ENCODE assay signal across 8 mouse cellular contexts in the genomic region with DNA sequence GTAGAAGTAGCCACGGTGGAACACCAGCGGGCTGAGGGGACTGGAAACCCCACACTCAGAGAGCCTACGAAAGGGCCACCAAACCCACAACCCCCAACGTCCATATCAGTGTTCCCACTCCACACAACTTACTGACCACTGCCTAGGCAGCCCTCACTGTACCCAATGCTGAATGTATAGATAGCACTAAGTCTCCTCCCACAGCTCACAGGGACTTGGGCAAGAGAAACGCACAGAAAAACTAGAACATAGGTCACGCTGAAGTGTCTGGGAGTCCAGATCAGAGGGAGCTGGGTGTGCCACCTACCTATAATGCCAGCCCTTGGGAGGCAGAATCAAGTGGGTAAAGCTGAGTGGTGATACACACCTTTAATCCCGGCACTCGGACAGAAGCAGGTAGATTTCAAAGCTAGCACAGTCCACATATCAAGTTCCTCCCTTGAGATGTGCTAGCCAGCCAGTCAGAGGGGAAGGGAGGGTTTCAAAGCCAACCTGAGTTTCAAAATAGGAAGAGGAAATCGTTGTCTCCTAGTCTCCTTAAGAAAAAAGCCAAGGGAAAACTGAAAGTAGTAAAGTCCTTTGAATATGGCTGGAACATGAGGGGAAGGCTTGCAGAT. TPM values are rescaled to one million over a fixed set of nuclear protein-coding genes. Genes with fewer than 3 reads are reported as not detected.
DNase-seq lines count a peak whose midpoint lies in the region; ATAC-seq and TF ChIP-seq lines count a peak whose summit lies in the region.

No protein-coding gene starts in this region.

- peak overlapping the region; percentile 91 for H3K4me3 ChIP-seq in G1E (ENCODE audit: low read depth, low read length)
- peak overlapping the region; percentile 77 for H3K4me3 ChIP-seq in hindbrain, embryonic 14.5 days (replicated peaks; ENCODE audit: low read length)

- H3K9ac ChIP-seq in hindbrain, embryonic 14.5 days: peak overlapping the region; percentile 77

- no peak for ATAC-seq in G1E (ENCODE audit: extremely low read depth, insufficient number of reproducible peaks, low FRiP score, poor library complexity, severe bottlenecking)
- ATAC-seq in hindbrain, embryonic 14.5 days (ENCODE audit: low FRiP score): no peak

- no peak overlapping the region for H3K27ac ChIP-seq in hindbrain, embryonic 14.5 days

- peaks cover 50% of the 10 kb centered on the region for H3K36me3 ChIP-seq in G1E (replicated peaks)
- no peaks in the 10 kb centered on the region for H3K36me3 ChIP-seq in hindbrain, embryonic 14.5 days (replicated peaks; ENCODE audit: control insufficient read depth, insufficient read depth)

- peak overlapping the region; percentile 88 for H3K4me2 ChIP-seq in hindbrain, embryonic 14.5 days (replicated peaks)

- intact Hi-C loops in gastrocnemius, postnatal 36 days (cut with DNase I): loop anchor here (10.0 kb wide), 1 partner anchor 1035 kb away; the partner anchor contains the start of gene Mrpl35
- intact Hi-C loops in left cerebral cortex, postnatal 4 days (cut with DNase I): no loop called here

- peaks cover 64% of the 10 kb centered on the region for H3K4me1 ChIP-seq in G1E (ENCODE audit: insufficient read depth, low read depth, low read length)
- peaks cover 21% of the 10 kb centered on the region for H3K4me1 ChIP-seq in hindbrain, embryonic 14.5 days (replicated peaks; ENCODE audit: control insufficient read depth, insufficient read depth, low read length)

- no peak for TF ChIP-seq CTCF in G1E (IDR thresholded peaks at IDR 0.05; ENCODE audit: low read depth, low read length)

- DNase-seq in G1E (ENCODE audit: low spot score): no peak
- DNase-seq in c-Kit-positive CD71-positive TER-119-negative erythroid progenitor cells, embryonic 14.5 days (ENCODE audit: low read depth): peak; percentile 51
- DNase-seq in hindbrain, embryonic 14.5 days (ENCODE audit: low spot score): no peak
- peak; percentile 32 to 39 for DNase-seq in lung, postnatal 4 days
- DNase-seq in gastrocnemius, postnatal 36 days: no peak
- DNase-seq in left cerebral cortex, postnatal 4 days: no peak
- no peak for DNase-seq in layer of hippocampus, adult 9-11 months
- DNase-seq in adrenal gland, postnatal 25 days: no peak

- no peaks in the 10 kb centered on the region for H3K27me3 ChIP-seq in G1E (ENCODE audit: insufficient read depth, low read length)
- H3K27me3 ChIP-seq in hindbrain, embryonic 14.5 days (ENCODE audit: control insufficient read depth, insufficient read depth, low read length): no peaks in the 10 kb centered on the region

- H3K9me3 ChIP-seq in G1E (replicated peaks): no peaks in the 10 kb centered on the region
- H3K9me3 ChIP-seq in hindbrain, embryonic 14.5 days (ENCODE audit: control insufficient read depth, low read length): no peaks in the 10 kb centered on the region

- 88% methylated on average over 9 of the region's 9 CpGs for WGBS in hindbrain, embryonic 14.5 days

RNA-seq across cellular contexts. Expression of gene Rpia, which starts 1.9 kb away (rescaled TPM):
- total RNA-seq in G1E (2014; fragmentation: Nextera tagmentation): 28.2 and 41.5 TPM in 2 replicates
- total RNA-seq in G1E (2017): 105 and 128 TPM in 2 replicates
- polyA plus RNA-seq in G1E (2012): 18.5 and 25.8 TPM in 2 replicates
- polyA plus RNA-seq in hindbrain, embryonic 14.5 days (2014; fragmentation: Nextera tagmentation; extraction: Ambion mirVana): 2.6 and 2.9 TPM in 2 replicates
- 10 to 100 TPM; 12.1 to 16.3 TPM for total RNA-seq in gastrocnemius, postnatal 36 days (2021)
- total RNA-seq in left cerebral cortex, postnatal 4 days (2021): 10 to 100 TPM; 16.1 to 19.0 TPM
- 22.0 and 26.2 TPM in 2 replicates for total RNA-seq in adrenal gland, postnatal 25 days (2021)

RNA-seq across cellular contexts. Expression of gene Eif2ak3, which starts 54.2 kb away (rescaled TPM):
- total RNA-seq in G1E (2014; fragmentation: Nextera tagmentation): 15.4 and 22.2 TPM in 2 replicates
- total RNA-seq in G1E (2017): 11.7 and 12.0 TPM in 2 replicates
- 1.8 and 1.9 TPM in 2 replicates for polyA plus RNA-seq in G1E (2012)
- polyA plus RNA-seq in hindbrain, embryonic 14.5 days (2014; fragmentation: Nextera tagmentation; extraction: Ambion mirVana): 13.0 and 13.3 TPM in 2 replicates
- 1 to 10 TPM; 3.8 to 4.0 TPM for total RNA-seq in gastrocnemius, postnatal 36 days (2021)
- 10 to 100 TPM; 20.1 to 21.1 TPM for total RNA-seq in left cerebral cortex, postnatal 4 days (2021)
- 19.1 and 22.6 TPM in 2 replicates for total RNA-seq in adrenal gland, postnatal 25 days (2021)

Comparison
In these comparisons a context has a peak if more than half of its experiments do, and no peak if none do; other contexts are left out.
1. DNase-seq: peak in c-Kit-positive CD71-positive TER-119-negative erythroid progenitor cells, embryonic 14.5 days (single experiment) and lung, postnatal 4 days (2 of 2); none in G1E (single experiment), hindbrain, embryonic 14.5 days (single experiment), gastrocnemius, postnatal 36 days (0 of 2), left cerebral cortex, postnatal 4 days (single experiment), layer of hippocampus, adult 9-11 months (single experiment) and adrenal gland, postnatal 25 days (single experiment).